Mouse (Mus musculus): Measurements from ENCODE around the gene Syn2. TPM values are rescaled to one million over a fixed set of nuclear protein-coding genes. Genes with fewer than 3 reads are reported as not detected.

The Syn2 gene
- 5.7 and 6.5 TPM in 2 replicates for polyA plus RNA-seq (2014; fragmentation: Nextera tagmentation; extraction: Ambion mirVana)

DNA sequence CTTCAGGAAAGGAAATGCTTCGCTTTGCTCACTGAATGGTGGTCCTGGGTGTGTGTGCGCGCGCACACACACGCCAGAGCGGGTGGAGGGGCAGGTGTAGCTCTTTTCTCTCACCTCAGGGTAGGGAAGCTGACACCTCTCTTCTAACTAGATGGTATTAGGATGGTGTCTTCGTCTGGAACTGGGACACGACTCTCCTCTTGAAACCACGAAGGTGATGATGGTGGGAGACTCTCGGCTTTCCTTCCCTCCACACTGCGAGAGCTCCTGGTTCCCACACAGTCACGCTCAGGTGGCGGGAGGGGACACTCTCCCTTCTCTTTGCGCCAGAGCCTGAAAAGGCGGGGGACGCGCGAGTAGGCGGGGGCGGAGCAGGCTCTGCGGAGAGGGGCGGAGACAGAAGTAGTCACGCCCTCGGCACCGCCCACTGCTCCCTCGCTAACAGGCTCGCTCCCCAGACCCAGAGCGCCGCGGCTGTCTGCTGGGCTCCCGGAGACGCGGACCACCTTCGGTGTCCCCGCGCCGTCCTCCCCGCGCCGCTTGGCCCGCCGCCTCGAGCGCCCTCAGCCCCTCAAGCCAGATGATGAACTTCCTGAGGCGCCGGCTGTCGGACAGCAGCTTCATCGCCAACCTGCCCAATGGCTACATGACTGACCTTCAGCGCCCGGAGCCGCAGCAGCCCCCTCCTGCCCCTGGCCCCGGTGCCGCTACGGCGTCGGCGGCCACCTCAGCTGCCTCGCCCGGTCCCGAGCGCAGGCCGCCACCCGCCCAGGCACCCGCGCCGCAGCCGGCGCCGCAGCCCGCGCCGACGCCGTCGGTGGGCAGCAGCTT, at the start of gene Syn2:
Gene Syn2 (plus strand): TSS at position 402 of the 831 bp plus-strand sequence.
- H3K9me3 ChIP-seq (ENCODE audit: control insufficient read depth, low read length) = no peaks in the 10 kb centered on the region
- DNase-seq (ENCODE audit: low spot score) (peak; percentile 88), ATAC-seq (ENCODE audit: low read depth) (peak; percentile 98)
- no peaks in the 10 kb centered on the region for H3K36me3 ChIP-seq (ENCODE audit: control insufficient read depth, insufficient read depth, low read length)
- WGBS = under 1% methylated on average over 39 of the region's 75 CpGs
- H3K4me3 ChIP-seq (ENCODE audit: low read depth, low read length) = peak within 1 kb of the TSS; percentile 61
- no peak within 1 kb of the TSS for H3K27ac ChIP-seq (replicated peaks; ENCODE audit: low read depth, low read length)
- H3K4me1 ChIP-seq (ENCODE audit: control insufficient read depth, insufficient read depth, low read length) = no peaks in the 10 kb centered on the region
- peak within 1 kb of the TSS; percentile 61 for H3K9ac ChIP-seq (ENCODE audit: low read depth, low read length)
- H3K27me3 ChIP-seq (replicated peaks; ENCODE audit: control insufficient read depth, insufficient read depth, low read length) = peaks cover 36% of the 10 kb centered on the region
- H3K4me2 ChIP-seq (ENCODE audit: low read depth, low read length) = peak within 1 kb of the TSS; percentile 83

GRCm38 (mm10) chr6:115085274-115085841, 49.3 kb upstream of the Syn2 start:
- H3K4me3 ChIP-seq (ENCODE audit: low read depth, low read length) = no peak overlapping the region
- no peak overlapping the region for H3K27ac ChIP-seq (replicated peaks; ENCODE audit: low read depth, low read length)
- H3K9me3 ChIP-seq (ENCODE audit: control insufficient read depth, low read length) = no peaks in the 10 kb centered on the region
- WGBS = 57% methylated on average over 9 of the region's 9 CpGs
- no peaks in the 10 kb centered on the region for H3K27me3 ChIP-seq (replicated peaks; ENCODE audit: control insufficient read depth, insufficient read depth, low read length)
- DNase-seq (ENCODE audit: low spot score) (no peak), ATAC-seq (ENCODE audit: low read depth) (no peak)
- no peaks in the 10 kb centered on the region for H3K36me3 ChIP-seq (ENCODE audit: control insufficient read depth, insufficient read depth, low read length)
- no peak overlapping the region for H3K4me2 ChIP-seq (ENCODE audit: low read depth, low read length)
- no peaks in the 10 kb centered on the region for H3K4me1 ChIP-seq (ENCODE audit: control insufficient read depth, insufficient read depth, low read length)
- no peak overlapping the region for H3K9ac ChIP-seq (ENCODE audit: low read depth, low read length)

DNA sequence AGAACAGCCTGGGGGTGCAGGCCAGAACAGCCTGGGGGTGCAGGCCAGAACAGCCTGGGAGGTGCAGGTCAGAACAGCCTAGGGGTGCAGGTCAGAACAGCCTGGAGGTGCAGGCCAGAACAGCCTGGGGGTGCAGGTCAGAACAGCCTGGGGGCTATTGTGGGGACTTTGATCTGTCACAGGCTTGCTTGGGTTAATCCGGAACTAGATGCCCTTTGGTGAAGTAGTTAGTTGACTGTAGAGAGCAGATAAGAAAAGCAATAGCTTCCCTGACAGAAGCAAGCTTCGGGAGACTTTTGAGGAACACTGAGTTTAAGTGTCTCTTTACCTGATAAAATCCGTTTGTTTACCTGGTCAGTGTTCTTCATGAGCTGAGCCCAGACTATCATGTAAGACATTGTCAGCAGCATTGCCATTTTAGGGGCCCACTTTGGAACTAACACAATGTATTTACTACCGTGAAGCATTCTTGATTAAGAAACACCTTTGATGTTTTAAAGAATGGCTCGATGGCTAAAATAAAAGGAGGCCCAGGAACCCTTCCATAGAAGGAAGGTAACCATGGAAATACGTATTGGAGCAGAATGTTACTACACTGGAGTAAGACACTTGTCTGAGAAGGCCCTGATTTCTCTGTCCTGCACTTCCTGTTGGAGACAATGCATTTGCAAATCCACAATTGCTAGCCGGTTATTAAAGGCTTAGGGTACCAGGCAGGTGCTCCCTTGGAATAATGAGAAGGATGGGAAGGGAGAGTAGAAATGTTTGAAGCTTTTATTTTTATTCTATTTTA, 46.2 kb upstream of the Syn2 start:
- Histone ChIP-seq H3K27me3 (replicated peaks; ENCODE audit: control insufficient read depth, insufficient read depth, low read length) (no peaks in the 10 kb centered on the region), H3K27ac (replicated peaks; ENCODE audit: low read depth, low read length) (no peak overlapping the region), H3K4me2 (ENCODE audit: low read depth, low read length) (no peak overlapping the region), H3K36me3 (ENCODE audit: control insufficient read depth, insufficient read depth, low read length) (no peaks in the 10 kb centered on the region), H3K4me1 (ENCODE audit: control insufficient read depth, insufficient read depth, low read length) (no peaks in the 10 kb centered on the region), H3K4me3 (ENCODE audit: low read depth, low read length) (no peak overlapping the region), H3K9ac (ENCODE audit: low read depth, low read length) (no peak overlapping the region), H3K9me3 (ENCODE audit: control insufficient read depth, low read length) (no peaks in the 10 kb centered on the region)
- ATAC-seq (ENCODE audit: low read depth) (no peak), DNase-seq (ENCODE audit: low spot score) (no peak)
- WGBS = 68% methylated on average over 7 of the region's 7 CpGs

GRCm38 (mm10) chr6:115091737-115092136, 43.0 kb upstream of the Syn2 start:
- Histone ChIP-seq H3K27me3 (replicated peaks; ENCODE audit: control insufficient read depth, insufficient read depth, low read length) (no peaks in the 10 kb centered on the region), H3K4me1 (ENCODE audit: control insufficient read depth, insufficient read depth, low read length) (no peaks in the 10 kb centered on the region), H3K9me3 (ENCODE audit: control insufficient read depth, low read length) (no peaks in the 10 kb centered on the region), H3K36me3 (ENCODE audit: control insufficient read depth, insufficient read depth, low read length) (no peaks in the 10 kb centered on the region), H3K9ac (ENCODE audit: low read depth, low read length) (no peak overlapping the region), H3K4me2 (ENCODE audit: low read depth, low read length) (no peak overlapping the region), H3K4me3 (ENCODE audit: low read depth, low read length) (no peak overlapping the region), H3K27ac (replicated peaks; ENCODE audit: low read depth, low read length) (no peak overlapping the region)
- 70% methylated on average over 1 of the region's 1 CpGs for WGBS
- DNase-seq (ENCODE audit: low spot score) = no peak
- ATAC-seq (ENCODE audit: low read depth) = no peak

DNA sequence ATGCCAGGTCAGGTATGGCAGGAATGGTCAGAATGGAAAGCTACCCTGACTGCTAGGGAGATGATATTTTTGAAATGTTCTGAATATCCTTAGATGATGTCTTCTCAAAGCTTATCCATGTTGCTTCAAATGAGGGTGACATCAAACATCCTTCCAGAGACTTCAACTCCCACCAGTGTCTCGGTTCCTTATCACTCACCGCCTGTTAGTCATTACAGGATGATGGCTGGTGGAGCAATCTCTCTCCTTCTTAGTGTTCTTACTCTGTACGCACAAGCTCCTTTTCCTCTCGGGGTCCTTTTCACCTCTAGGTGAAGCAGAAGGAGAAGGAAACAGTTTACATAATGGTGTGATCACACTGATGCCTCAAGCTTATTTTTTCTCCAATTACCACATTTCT, 32.2 kb upstream of the Syn2 start:
- WGBS = 64% methylated on average over 4 of the region's 4 CpGs
- H3K4me2 ChIP-seq (ENCODE audit: low read depth, low read length) = no peak overlapping the region
- H3K9ac ChIP-seq (ENCODE audit: low read depth, low read length) = no peak overlapping the region
- no peaks in the 10 kb centered on the region for H3K4me1 ChIP-seq (ENCODE audit: control insufficient read depth, insufficient read depth, low read length)
- ATAC-seq (ENCODE audit: low read depth) (no peak), DNase-seq (ENCODE audit: low spot score) (no peak)
- H3K9me3 ChIP-seq (ENCODE audit: control insufficient read depth, low read length) = no peaks in the 10 kb centered on the region
- no peaks in the 10 kb centered on the region for H3K27me3 ChIP-seq (replicated peaks; ENCODE audit: control insufficient read depth, insufficient read depth, low read length)
- no peaks in the 10 kb centered on the region for H3K36me3 ChIP-seq (ENCODE audit: control insufficient read depth, insufficient read depth, low read length)
- no peak overlapping the region for H3K27ac ChIP-seq (replicated peaks; ENCODE audit: low read depth, low read length)
- no peak overlapping the region for H3K4me3 ChIP-seq (ENCODE audit: low read depth, low read length)

DNA sequence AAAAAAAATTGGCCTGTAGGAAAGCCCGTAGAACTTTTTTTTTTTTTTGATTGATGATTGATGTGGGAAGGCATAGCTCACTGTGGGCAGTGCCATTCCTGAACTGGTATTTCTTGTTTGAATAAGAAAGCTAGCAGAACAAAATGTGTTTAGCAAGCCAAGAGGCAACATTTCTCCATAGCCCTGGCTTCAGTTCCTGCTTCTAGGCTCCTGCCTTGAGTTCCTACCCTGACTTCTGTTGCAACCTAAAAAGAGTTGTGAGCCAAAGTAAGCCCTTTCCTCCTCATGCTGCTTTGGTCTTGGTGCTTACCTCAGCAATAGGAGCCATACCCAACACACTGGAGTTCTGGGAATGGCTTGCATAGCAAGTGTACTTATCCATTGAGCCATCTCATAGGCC, 23.3 kb upstream of the Syn2 start:
- H3K27me3 ChIP-seq (replicated peaks; ENCODE audit: control insufficient read depth, insufficient read depth, low read length) = no peaks in the 10 kb centered on the region
- WGBS = 93% methylated on average over 1 of the region's 1 CpGs
- ATAC-seq (ENCODE audit: low read depth) (no peak), DNase-seq (ENCODE audit: low spot score) (no peak)
- H3K36me3 ChIP-seq (ENCODE audit: control insufficient read depth, insufficient read depth, low read length) = no peaks in the 10 kb centered on the region
- H3K4me3 ChIP-seq (ENCODE audit: low read depth, low read length) = no peak overlapping the region
- no peak overlapping the region for H3K4me2 ChIP-seq (ENCODE audit: low read depth, low read length)
- no peaks in the 10 kb centered on the region for H3K9me3 ChIP-seq (ENCODE audit: control insufficient read depth, low read length)
- no peaks in the 10 kb centered on the region for H3K4me1 ChIP-seq (ENCODE audit: control insufficient read depth, insufficient read depth, low read length)
- no peak overlapping the region for H3K27ac ChIP-seq (replicated peaks; ENCODE audit: low read depth, low read length)
- H3K9ac ChIP-seq (ENCODE audit: low read depth, low read length) = no peak overlapping the region

GRCm38 (mm10) chr6:115122181-115122580, 12.5 kb upstream of the Syn2 start:
- H3K27ac ChIP-seq (replicated peaks; ENCODE audit: low read depth, low read length) = no peak overlapping the region

DNA sequence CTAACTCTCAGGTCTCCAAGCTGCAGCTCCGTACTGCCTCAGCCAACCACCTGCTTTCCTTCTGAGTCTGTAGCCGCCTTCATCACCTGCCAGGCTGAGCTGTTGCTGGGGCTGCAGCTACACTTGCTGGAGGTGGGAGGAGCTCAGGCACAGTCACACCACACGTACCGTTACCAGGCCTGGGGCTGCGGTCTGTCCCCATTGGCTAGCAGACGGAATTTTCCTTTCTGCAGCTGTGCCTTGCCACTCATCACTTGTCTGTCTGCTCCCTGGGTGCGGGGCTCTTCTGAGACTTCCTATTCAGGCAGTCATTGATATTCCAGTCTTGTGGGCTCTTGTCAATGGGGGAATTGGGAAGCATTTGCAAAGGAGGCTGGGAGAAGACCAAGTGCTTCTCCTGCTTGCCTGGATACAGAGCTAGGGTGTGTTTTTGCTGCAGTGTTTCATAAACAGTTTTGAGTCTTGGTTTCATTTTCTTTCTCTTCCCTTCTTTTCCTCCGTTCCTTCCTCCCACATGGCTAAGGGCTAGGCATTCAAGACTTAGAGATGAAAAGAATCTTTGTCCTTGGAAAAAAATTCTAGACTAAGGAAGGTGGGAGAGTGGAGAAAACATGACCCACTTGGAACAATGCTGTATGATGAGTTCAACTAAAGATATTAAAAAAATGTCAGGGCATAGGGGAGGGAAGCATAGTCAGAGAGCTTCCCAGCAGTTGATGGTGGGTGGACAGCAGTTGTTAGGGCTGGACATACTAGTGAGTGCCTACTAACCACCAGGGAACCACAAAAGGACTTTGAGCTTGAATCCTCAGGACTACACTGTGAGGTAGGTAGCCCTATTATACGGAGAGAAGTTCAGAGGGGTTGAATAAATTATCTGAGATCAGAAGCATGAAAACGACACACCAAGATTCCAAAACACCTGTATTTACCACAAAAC, 11.2 kb upstream of the Syn2 start:
- ATAC-seq (ENCODE audit: low read depth) = peak; percentile 84
- peak; percentile 68 for DNase-seq (ENCODE audit: low spot score)
- Histone ChIP-seq H3K4me2 (ENCODE audit: low read depth, low read length) (0 out of 2 replicates have a peak overlapping the region, but pooled peaks have one; percentile 12), H3K36me3 (ENCODE audit: control insufficient read depth, insufficient read depth, low read length) (no peaks in the 10 kb centered on the region), H3K4me3 (ENCODE audit: low read depth, low read length) (no peak overlapping the region), H3K27me3 (replicated peaks; ENCODE audit: control insufficient read depth, insufficient read depth, low read length) (no peaks in the 10 kb centered on the region), H3K9ac (ENCODE audit: low read depth, low read length) (no peak overlapping the region), H3K27ac (replicated peaks; ENCODE audit: low read depth, low read length) (0 out of 2 replicates have a peak overlapping the region, but pooled peaks have one; percentile 23), H3K4me1 (ENCODE audit: control insufficient read depth, insufficient read depth, low read length) (peaks cover 8% of the 10 kb centered on the region; the same call in 1 of the 2 replicates), H3K9me3 (ENCODE audit: control insufficient read depth, low read length) (no peaks in the 10 kb centered on the region)
- WGBS = 22% methylated on average over 10 of the region's 10 CpGs

More at GRCm38 (mm10) chr6:115122181-115122580, 12.5 kb upstream of the Syn2 start:
- Histone ChIP-seq H3K27me3 (replicated peaks; ENCODE audit: control insufficient read depth, insufficient read depth, low read length) (no peaks in the 10 kb centered on the region), H3K9me3 (ENCODE audit: control insufficient read depth, low read length) (no peaks in the 10 kb centered on the region), H3K4me1 (ENCODE audit: control insufficient read depth, insufficient read depth, low read length) (peaks cover 4% of the 10 kb centered on the region; the same call in 1 of the 2 replicates), H3K36me3 (ENCODE audit: control insufficient read depth, insufficient read depth, low read length) (no peaks in the 10 kb centered on the region), H3K4me3 (ENCODE audit: low read depth, low read length) (no peak overlapping the region), H3K9ac (ENCODE audit: low read depth, low read length) (no peak overlapping the region), H3K4me2 (ENCODE audit: low read depth, low read length) (no peak overlapping the region)
- WGBS = 86% methylated on average over 4 of the region's 4 CpGs
- no peak for ATAC-seq (ENCODE audit: low read depth)
- no peak for DNase-seq (ENCODE audit: low spot score)
